Mouse (Mus musculus): Measurements from ENCODE around the gene Kcnn3. TPM values are rescaled to one million over a fixed set of nuclear protein-coding genes. Genes with fewer than 3 reads are reported as not detected.
A peak's percentile ranks its signal among the peaks of the same experiment; 100 is the strongest.

The Kcnn3 gene
- polyA plus RNA-seq, 1 experiment = 0.02 TPM

- Histone ChIP-seq H3K27me3 (ENCODE audit: control insufficient read depth) (peaks cover 24% of the 10 kb centered on the region), H3K4me1 (ENCODE audit: control insufficient read depth) (peaks cover 20% of the 10 kb centered on the region), H3K4me3 (replicated peaks) (peak overlapping the region; percentile 84), H3K36me3 (ENCODE audit: control insufficient read depth) (no peaks in the 10 kb centered on the region), H3K9me3 (ENCODE audit: control insufficient read depth, low read length) (no peaks in the 10 kb centered on the region)
- TF ChIP-seq TAL1 (IDR thresholded peaks at IDR 0.05; ENCODE audit: low read length) (no peak), GATA1 (IDR thresholded peaks at IDR 0.05; ENCODE audit: low read length) (no peak)
These were observed 195.4 kb downstream of the Kcnn3 start for GRCm38 (mm10) chr3:89715207-89715966.

GRCm38 (mm10) chr3:89715967-89716256, 195.9 kb downstream of the Kcnn3 start:
- H3K4me3 ChIP-seq (replicated peaks) = peak overlapping the region; percentile 84
- no peaks in the 10 kb centered on the region for H3K9me3 ChIP-seq (ENCODE audit: control insufficient read depth, low read length)
- no peaks in the 10 kb centered on the region for H3K36me3 ChIP-seq (ENCODE audit: control insufficient read depth)
- TF ChIP-seq GATA1 (IDR thresholded peaks at IDR 0.05; ENCODE audit: low read length) (no peak), TAL1 (IDR thresholded peaks at IDR 0.05; ENCODE audit: low read length) (no peak)
- H3K27me3 ChIP-seq (ENCODE audit: control insufficient read depth) = peaks cover 24% of the 10 kb centered on the region
- peaks cover 20% of the 10 kb centered on the region for H3K4me1 ChIP-seq (ENCODE audit: control insufficient read depth)

GRCm38 (mm10) chr3:89722032-89722431, 202.1 kb downstream of the Kcnn3 start:
- Histone ChIP-seq H3K4me1 (ENCODE audit: control insufficient read depth) (peaks cover 4% of the 10 kb centered on the region), H3K36me3 (ENCODE audit: control insufficient read depth) (no peaks in the 10 kb centered on the region), H3K4me3 (replicated peaks) (no peak overlapping the region), H3K27me3 (ENCODE audit: control insufficient read depth) (no peaks in the 10 kb centered on the region), H3K9me3 (ENCODE audit: control insufficient read depth, low read length) (no peaks in the 10 kb centered on the region)
- TF ChIP-seq TAL1 (IDR thresholded peaks at IDR 0.05; ENCODE audit: low read length) (no peak), GATA1 (IDR thresholded peaks at IDR 0.05; ENCODE audit: low read length) (no peak)

GRCm38 (mm10) chr3:89723400-89724084, 203.6 kb downstream of the Kcnn3 start:
- Histone ChIP-seq H3K27me3 (ENCODE audit: control insufficient read depth) (no peaks in the 10 kb centered on the region), H3K9me3 (ENCODE audit: control insufficient read depth, low read length) (no peaks in the 10 kb centered on the region), H3K4me1 (ENCODE audit: control insufficient read depth) (peaks cover 7% of the 10 kb centered on the region), H3K36me3 (ENCODE audit: control insufficient read depth) (no peaks in the 10 kb centered on the region), H3K4me3 (replicated peaks) (no peak overlapping the region)
- no peak for TF ChIP-seq GATA1 (IDR thresholded peaks at IDR 0.05; ENCODE audit: low read length)
- no peak for TF ChIP-seq TAL1 (IDR thresholded peaks at IDR 0.05; ENCODE audit: low read length)

Other genes starting within 250 kb of the Kcnn3 start
- 0.07 and 0.18 TPM in 2 replicates for gene Slc50a1, start 249.6 kb upstream of the Kcnn3 start, polyA plus RNA-seq (2012)
- 0.03 and 0.04 TPM in 2 replicates for gene Efna1, start 239.0 kb upstream of the Kcnn3 start, polyA plus RNA-seq (2012)
- gene Efna3, start 197.2 kb upstream of the Kcnn3 start, polyA plus RNA-seq (2012) = not detected in 2 replicates
- not detected in 2 replicates for gene Efna4, start 182.1 kb upstream of the Kcnn3 start, polyA plus RNA-seq (2012)
- 0.50 and 0.70 TPM in 2 replicates for gene Adam15, start 170.2 kb upstream of the Kcnn3 start, polyA plus RNA-seq (2012)
- not detected in 2 replicates for gene Dcst2, start 158.2 kb upstream of the Kcnn3 start, polyA plus RNA-seq (2012)
- 0.10 TPM in 1 of 2 replicates, not detected in the other for gene Dcst1, start 154.9 kb upstream of the Kcnn3 start, polyA plus RNA-seq (2012)
- 0.38 and 0.46 TPM in 2 replicates for gene Zbtb7b, start 125.4 kb upstream of the Kcnn3 start, polyA plus RNA-seq (2012)
- gene Lenep, start 117.4 kb upstream of the Kcnn3 start, polyA plus RNA-seq (2012) = 0.04 TPM in 1 of 2 replicates, not detected in the other
- 1.3 and 1.6 TPM in 2 replicates for gene Flad1, start 108.3 kb upstream of the Kcnn3 start, polyA plus RNA-seq (2012)
- gene Cks1b, start 101.8 kb upstream of the Kcnn3 start, polyA plus RNA-seq (2012) = 6.9 and 7.4 TPM in 2 replicates
- gene Shc1, start 101.7 kb upstream of the Kcnn3 start, polyA plus RNA-seq (2012) = 11.4 and 12.7 TPM in 2 replicates
- gene Pygo2, start 90.0 kb upstream of the Kcnn3 start, polyA plus RNA-seq (2012) = 5.9 TPM in 2 replicates
- 0.13 and 0.21 TPM in 2 replicates for gene Pbxip1, start 83.5 kb upstream of the Kcnn3 start, polyA plus RNA-seq (2012)
- 1.3 and 1.4 TPM in 2 replicates for gene Pmvk, start 65.6 kb upstream of the Kcnn3 start, polyA plus RNA-seq (2012)
- gene Adar, start 194.9 kb downstream of the Kcnn3 start, polyA plus RNA-seq (2012) = 0.41 and 0.67 TPM in 2 replicates
- gene Chrnb2, start 244.5 kb downstream of the Kcnn3 start, polyA plus RNA-seq (2012) = 0.01 TPM in 2 replicates

Data from erythroblast, embryonic 14.5 days (primary cell).